Mouse (Mus musculus): Measurements from ENCODE around the gene Ltc4s. TPM values are rescaled to one million over a fixed set of nuclear protein-coding genes. Genes with fewer than 3 reads are reported as not detected.

Ltc4s gene
- polyA plus RNA-seq, 1 experiment from 2014 or later: 3.6 TPM

DNA sequence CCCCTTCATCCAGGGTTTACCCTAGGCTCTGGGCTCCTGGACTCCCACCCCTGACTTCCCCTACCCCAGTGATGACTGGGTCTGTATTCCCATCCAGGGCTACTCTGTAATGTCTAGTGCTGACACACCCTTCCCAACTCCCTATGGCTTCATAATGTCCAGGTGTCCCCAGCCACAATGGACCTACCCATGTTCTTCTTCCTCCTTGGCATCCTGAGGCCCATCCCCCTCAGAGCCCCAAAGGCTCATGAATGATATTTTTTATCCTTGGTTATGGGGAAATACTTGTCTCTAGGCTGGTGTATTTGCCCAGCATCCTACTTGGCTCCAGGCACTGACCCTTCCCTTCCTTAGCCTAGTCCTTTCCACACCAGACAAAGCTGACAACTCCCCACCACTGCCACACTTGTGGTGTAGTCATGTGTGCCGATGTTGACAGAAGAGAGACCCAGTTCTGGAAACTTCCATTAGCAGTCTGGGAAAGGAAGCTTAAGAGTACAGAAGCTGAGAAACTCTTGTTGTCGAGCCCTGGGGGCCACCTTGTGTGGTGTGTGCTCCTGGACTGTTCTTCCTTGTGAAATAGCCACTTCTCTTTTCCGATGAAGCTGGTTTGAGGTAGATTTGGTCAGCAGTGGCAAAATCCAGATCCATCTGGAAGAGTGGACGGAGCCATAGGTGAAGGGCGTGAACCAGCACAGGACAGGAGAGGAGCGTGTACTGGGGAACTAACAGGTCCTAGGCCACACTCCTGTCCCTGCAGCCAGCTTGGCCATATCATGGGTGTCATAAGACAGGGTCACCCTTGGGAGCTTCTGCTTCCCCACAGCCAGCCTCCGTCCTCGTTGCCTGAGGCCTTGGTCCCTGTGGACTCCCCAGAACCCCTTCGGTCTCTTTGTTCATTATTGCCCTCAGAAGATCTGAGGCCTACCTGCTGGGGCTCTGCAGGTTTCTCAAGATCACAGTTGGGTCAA is 690 bp upstream of the Ltc4s start:
- peaks cover 10% of the 10 kb centered on the region for H3K4me1 ChIP-seq (replicated peaks; ENCODE audit: control insufficient read depth, insufficient read depth, low read length)
- no peak for ATAC-seq (ENCODE audit: low read depth)
- H3K27ac ChIP-seq (ENCODE audit: low read length): no peak overlapping the region
- H3K9ac ChIP-seq (ENCODE audit: low read length): no peak overlapping the region
- no peaks in the 10 kb centered on the region for H3K9me3 ChIP-seq (ENCODE audit: control insufficient read depth, low read length)
- no peak overlapping the region for H3K4me3 ChIP-seq (ENCODE audit: low read length)
- H3K36me3 ChIP-seq (ENCODE audit: control insufficient read depth, insufficient read depth, low read length): peaks cover 5% of the 10 kb centered on the region; the same call in 1 of the 2 replicates
- WGBS: 84% methylated on average over 9 of the region's 9 CpGs
- no peak overlapping the region for H3K4me2 ChIP-seq (ENCODE audit: low read depth, low read length)
- H3K27me3 ChIP-seq (ENCODE audit: control insufficient read depth, insufficient read depth, low read depth, low read length): peaks cover 4% of the 10 kb centered on the region; the same call in 1 of the 2 replicates

DNA sequence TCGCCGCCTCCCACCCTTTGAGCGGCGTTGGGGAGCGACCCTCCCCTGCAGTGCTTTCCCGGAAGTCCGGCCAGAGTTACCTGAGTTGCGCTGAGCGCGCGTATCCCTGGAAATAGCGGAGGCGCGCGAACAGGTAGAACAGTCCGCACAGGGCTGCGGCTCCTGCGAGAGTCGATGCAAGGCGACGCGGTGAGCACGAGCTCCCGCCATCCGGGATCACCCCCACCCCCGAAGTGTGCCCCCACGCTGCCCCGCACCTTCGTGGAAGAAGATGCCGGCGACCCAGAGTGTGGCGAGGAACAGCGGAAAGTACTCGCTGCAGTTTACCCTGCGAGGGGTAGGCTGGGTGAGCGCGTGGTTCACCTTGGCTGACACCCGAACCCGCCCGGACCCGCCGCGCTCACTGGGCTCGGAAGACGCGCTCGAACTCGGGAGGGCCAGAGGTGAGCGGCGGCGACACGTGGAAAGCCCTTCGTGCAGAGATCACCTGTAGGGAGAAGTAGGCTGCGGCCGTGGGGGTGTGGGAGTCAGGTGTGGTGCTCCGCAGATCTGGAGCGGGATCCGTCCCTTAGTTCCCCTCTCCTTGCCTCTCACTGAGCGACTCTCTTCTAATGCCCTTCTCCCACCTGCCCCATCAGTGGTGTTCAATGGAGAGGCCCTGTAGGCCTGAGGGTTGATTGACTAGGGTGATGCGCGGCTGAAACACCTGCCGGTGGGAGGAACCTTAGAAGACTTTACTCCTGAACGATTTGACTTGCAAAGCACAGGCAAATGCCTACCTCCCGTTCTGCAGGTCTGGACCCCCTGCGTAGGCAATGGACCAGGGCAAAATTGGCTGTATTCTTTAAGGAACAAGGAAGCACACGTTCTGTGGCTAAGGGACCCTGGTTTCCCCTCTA is 1.2 kb downstream of the Ltc4s start:
- H3K4me2 ChIP-seq (ENCODE audit: low read depth, low read length): peak overlapping the region; percentile 97
- ATAC-seq (ENCODE audit: low read depth): peak; percentile 26
- H3K27me3 ChIP-seq (ENCODE audit: control insufficient read depth, insufficient read depth, low read depth, low read length): peaks cover 4% of the 10 kb centered on the region; the same call in 1 of the 2 replicates
- peaks cover 10% of the 10 kb centered on the region for H3K4me1 ChIP-seq (replicated peaks; ENCODE audit: control insufficient read depth, insufficient read depth, low read length)
- H3K27ac ChIP-seq (ENCODE audit: low read length): no peak overlapping the region
- H3K4me3 ChIP-seq (ENCODE audit: low read length): peak overlapping the region; percentile 68
- no peaks in the 10 kb centered on the region for H3K9me3 ChIP-seq (ENCODE audit: control insufficient read depth, low read length)
- 3% methylated on average over 63 of the region's 66 CpGs for WGBS
- H3K9ac ChIP-seq (ENCODE audit: low read length): peak overlapping the region; percentile 65
- peaks cover 18% of the 10 kb centered on the region for H3K36me3 ChIP-seq (ENCODE audit: control insufficient read depth, insufficient read depth, low read length)

DNA sequence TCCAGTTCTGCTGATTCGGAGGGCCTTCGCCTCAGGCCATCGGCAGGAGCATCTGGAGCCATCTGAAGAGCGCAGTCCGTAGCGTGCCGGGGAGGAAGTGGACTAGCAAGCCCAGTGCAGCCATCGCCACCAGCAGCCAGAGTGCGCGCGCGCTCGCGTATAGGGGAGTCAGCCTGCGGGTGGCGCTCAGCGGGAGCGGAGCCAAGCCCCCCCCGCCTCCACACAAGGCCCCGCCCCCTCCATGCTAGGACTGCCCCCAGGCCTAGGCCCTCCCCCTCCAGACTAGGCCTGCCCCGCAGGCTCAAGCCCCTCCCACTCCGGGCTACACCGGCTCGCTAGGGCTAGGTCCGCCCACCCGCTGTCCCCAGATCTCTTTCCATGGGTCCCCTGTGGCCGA is 1.9 kb downstream of the Ltc4s start:
- H3K4me1 ChIP-seq (replicated peaks; ENCODE audit: control insufficient read depth, insufficient read depth, low read length): peaks cover 10% of the 10 kb centered on the region
- H3K9me3 ChIP-seq (ENCODE audit: control insufficient read depth, low read length): no peaks in the 10 kb centered on the region
- H3K27me3 ChIP-seq (ENCODE audit: control insufficient read depth, insufficient read depth, low read depth, low read length): peaks cover 4% of the 10 kb centered on the region; the same call in 1 of the 2 replicates
- WGBS: 1% methylated on average over 20 of the region's 27 CpGs
- H3K36me3 ChIP-seq (ENCODE audit: control insufficient read depth, insufficient read depth, low read length): peaks cover 24% of the 10 kb centered on the region
- H3K27ac ChIP-seq (ENCODE audit: low read length): no peak overlapping the region
- peak; percentile 96 for ATAC-seq (ENCODE audit: low read depth)
- H3K4me3 ChIP-seq (ENCODE audit: low read length): peak overlapping the region; percentile 68
- peak overlapping the region; percentile 68 for H3K9ac ChIP-seq (ENCODE audit: low read length)
- peak overlapping the region; percentile 97 for H3K4me2 ChIP-seq (ENCODE audit: low read depth, low read length)

DNA sequence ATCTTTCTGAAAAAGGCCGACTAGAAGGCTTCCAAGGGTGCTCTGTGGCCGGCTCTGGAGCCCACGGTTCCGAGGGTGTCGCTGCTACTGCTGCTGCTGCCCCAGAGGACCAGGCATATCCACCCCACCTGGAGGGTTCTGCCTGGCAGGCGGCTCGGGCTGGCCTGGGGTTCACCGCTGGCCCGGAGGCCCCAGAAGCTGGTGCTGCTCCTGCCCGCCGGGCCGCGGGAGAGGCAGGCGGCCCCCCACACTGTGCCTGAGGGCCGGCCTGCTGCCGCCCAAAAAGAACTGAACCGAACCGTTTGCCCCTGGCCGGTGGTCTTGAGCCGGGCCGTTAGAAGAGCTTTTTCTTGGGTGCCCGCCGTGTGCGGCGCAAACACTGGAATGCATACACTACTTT is 3.8 kb downstream of the Ltc4s start:
- WGBS: 90% methylated on average over 25 of the region's 25 CpGs
- H3K4me2 ChIP-seq (ENCODE audit: low read depth, low read length): no peak overlapping the region
- ATAC-seq (ENCODE audit: low read depth): no peak
- H3K9ac ChIP-seq (ENCODE audit: low read length): no peak overlapping the region
- H3K27ac ChIP-seq (ENCODE audit: low read length): no peak overlapping the region
- H3K4me1 ChIP-seq (replicated peaks; ENCODE audit: control insufficient read depth, insufficient read depth, low read length): peaks cover 18% of the 10 kb centered on the region
- H3K4me3 ChIP-seq (ENCODE audit: low read length): no peak overlapping the region
- peaks cover 4% of the 10 kb centered on the region; the same call in 1 of the 2 replicates for H3K27me3 ChIP-seq (ENCODE audit: control insufficient read depth, insufficient read depth, low read depth, low read length)
- H3K9me3 ChIP-seq (ENCODE audit: control insufficient read depth, low read length): no peaks in the 10 kb centered on the region
- peaks cover 24% of the 10 kb centered on the region for H3K36me3 ChIP-seq (ENCODE audit: control insufficient read depth, insufficient read depth, low read length)

DNA sequence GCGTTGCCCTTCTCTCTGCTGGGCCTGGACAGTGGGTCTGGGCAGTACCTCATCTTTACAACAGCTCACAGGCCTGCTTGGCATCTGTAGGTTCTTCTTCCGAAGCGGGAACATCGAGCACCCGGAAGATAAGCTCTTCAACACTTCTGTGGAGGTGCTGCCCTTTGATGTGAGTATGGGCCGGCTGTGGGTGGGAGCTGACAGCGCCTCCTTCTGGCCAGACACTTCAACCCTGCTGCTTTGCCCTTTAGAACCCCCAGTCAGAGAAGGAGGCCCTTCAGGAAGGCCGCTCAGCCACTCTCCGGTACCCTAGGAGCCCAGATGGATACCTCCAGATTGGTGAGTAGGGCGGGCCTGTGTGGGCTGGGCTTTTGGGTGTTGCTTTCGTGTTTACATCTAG is 4.4 kb downstream of the Ltc4s start:
- ATAC-seq (ENCODE audit: low read depth): no peak
- Histone ChIP-seq H3K36me3 (ENCODE audit: control insufficient read depth, insufficient read depth, low read length) (peaks cover 24% of the 10 kb centered on the region), H3K27ac (ENCODE audit: low read length) (no peak overlapping the region), H3K9me3 (ENCODE audit: control insufficient read depth, low read length) (no peaks in the 10 kb centered on the region), H3K9ac (ENCODE audit: low read length) (no peak overlapping the region), H3K4me2 (ENCODE audit: low read depth, low read length) (no peak overlapping the region), H3K27me3 (ENCODE audit: control insufficient read depth, insufficient read depth, low read depth, low read length) (peaks cover 4% of the 10 kb centered on the region; the same call in 1 of the 2 replicates), H3K4me1 (replicated peaks; ENCODE audit: control insufficient read depth, insufficient read depth, low read length) (peaks cover 21% of the 10 kb centered on the region), H3K4me3 (ENCODE audit: low read length) (no peak overlapping the region)
- WGBS: 83% methylated on average over 11 of the region's 11 CpGs

DNA sequence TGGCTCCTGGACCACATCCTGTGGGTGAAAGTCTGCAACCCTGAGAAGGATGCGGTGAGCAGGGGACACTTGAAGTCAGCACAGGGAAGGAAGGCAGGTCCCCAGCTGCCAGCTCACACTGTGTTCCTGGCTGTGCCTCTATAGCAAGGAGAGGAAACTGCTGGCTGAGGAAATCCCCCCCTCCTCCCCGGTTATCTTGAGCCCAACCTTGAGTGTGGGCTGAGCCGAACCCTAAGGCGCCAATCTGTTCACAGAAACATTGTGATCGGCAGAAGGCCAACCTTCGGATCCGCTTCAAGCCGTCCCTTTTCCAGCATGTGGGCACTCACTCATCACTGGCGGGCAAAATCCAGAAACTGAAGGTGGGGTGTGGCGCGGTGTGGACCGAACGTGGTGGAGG is 5.4 kb downstream of the Ltc4s start:
- H3K4me2 ChIP-seq (ENCODE audit: low read depth, low read length): no peak overlapping the region
- H3K36me3 ChIP-seq (ENCODE audit: control insufficient read depth, insufficient read depth, low read length): peaks cover 24% of the 10 kb centered on the region
- no peak overlapping the region for H3K9ac ChIP-seq (ENCODE audit: low read length)
- no peak overlapping the region for H3K4me3 ChIP-seq (ENCODE audit: low read length)
- H3K9me3 ChIP-seq (ENCODE audit: control insufficient read depth, low read length): no peaks in the 10 kb centered on the region
- ATAC-seq (ENCODE audit: low read depth): no peak
- WGBS: 92% methylated on average over 13 of the region's 13 CpGs
- peaks cover 24% of the 10 kb centered on the region for H3K4me1 ChIP-seq (replicated peaks; ENCODE audit: control insufficient read depth, insufficient read depth, low read length)
- no peak overlapping the region for H3K27ac ChIP-seq (ENCODE audit: low read length)
- H3K27me3 ChIP-seq (ENCODE audit: control insufficient read depth, insufficient read depth, low read depth, low read length): peaks cover 4% of the 10 kb centered on the region; the same call in 1 of the 2 replicates

DNA sequence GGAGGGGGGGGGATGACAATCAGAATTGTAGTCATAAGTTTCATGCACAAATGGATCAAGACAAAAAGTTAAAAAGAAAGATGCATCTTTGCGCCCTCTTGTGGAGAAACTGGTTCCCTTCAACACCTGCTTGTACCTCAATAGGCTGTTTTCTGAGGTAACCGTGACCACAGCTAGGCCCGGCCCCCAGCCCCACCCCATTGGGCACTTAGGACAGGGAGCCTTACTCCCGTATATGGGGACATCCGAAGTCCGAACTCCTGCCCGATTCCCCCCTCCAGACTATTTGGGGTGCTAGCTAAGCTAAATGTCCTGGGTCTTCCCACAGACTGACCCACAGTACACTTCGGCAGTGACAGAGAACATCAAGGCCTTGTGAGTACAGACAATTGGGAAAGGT is 7.0 kb downstream of the Ltc4s start:
- Histone ChIP-seq H3K27ac (ENCODE audit: low read length) (no peak overlapping the region), H3K4me3 (ENCODE audit: low read length) (peak overlapping the region; percentile 30; the same call in 1 of the 2 replicates), H3K4me1 (replicated peaks; ENCODE audit: control insufficient read depth, insufficient read depth, low read length) (peaks cover 30% of the 10 kb centered on the region), H3K9me3 (ENCODE audit: control insufficient read depth, low read length) (no peaks in the 10 kb centered on the region), H3K4me2 (ENCODE audit: low read depth, low read length) (peak overlapping the region; percentile 48), H3K9ac (ENCODE audit: low read length) (no peak overlapping the region), H3K36me3 (ENCODE audit: control insufficient read depth, insufficient read depth, low read length) (peaks cover 24% of the 10 kb centered on the region), H3K27me3 (ENCODE audit: control insufficient read depth, insufficient read depth, low read depth, low read length) (no peaks in the 10 kb centered on the region)
- 20% methylated on average over 8 of the region's 8 CpGs for WGBS
- ATAC-seq (ENCODE audit: low read depth): no peak

DNA sequence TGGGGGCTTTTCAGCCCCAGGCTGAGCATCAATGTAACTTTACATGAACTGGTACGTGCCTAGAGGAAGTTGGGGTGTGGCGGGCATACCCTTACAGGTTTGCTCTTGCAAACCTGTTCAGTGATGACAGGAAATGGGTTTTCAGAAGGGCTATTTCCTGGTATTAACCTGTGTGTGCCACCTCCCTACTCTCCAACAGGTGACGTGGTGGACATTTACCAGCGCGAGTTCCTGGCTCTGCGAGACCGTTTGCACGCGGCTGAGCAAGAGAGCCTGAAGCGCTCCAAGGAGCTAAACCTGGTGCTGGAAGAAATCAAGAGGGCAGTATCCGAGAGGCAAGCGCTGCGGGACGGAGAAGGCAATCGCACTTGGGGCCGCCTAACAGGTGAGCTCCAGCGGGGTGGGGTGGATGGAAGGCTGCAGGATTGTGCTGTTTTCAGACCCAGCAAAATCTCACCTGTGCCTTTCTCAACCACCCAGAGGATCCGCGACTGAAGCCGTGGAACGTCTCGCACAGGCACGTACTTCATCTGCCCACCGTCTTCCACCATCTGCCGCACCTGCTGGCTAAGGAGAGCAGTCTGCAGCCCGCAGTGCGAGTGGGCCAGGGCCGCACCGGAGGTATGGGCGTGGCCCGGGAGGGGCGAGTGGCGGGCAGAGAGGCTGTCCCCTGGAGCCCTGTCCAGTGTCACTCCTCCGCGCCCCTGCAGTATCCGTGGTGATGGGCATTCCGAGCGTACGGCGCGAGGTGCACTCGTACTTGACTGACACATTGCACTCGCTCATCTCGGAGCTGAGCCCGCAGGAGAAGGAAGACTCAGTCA is 7.7 kb downstream of the Ltc4s start:
- Histone ChIP-seq H3K27me3 (ENCODE audit: control insufficient read depth, insufficient read depth, low read depth, low read length) (no peaks in the 10 kb centered on the region), H3K9me3 (ENCODE audit: control insufficient read depth, low read length) (no peaks in the 10 kb centered on the region), H3K4me2 (ENCODE audit: low read depth, low read length) (peak overlapping the region; percentile 48), H3K27ac (ENCODE audit: low read length) (no peak overlapping the region), H3K4me3 (ENCODE audit: low read length) (peak overlapping the region; percentile 30), H3K4me1 (replicated peaks; ENCODE audit: control insufficient read depth, insufficient read depth, low read length) (peaks cover 29% of the 10 kb centered on the region), H3K36me3 (ENCODE audit: control insufficient read depth, insufficient read depth, low read length) (peaks cover 24% of the 10 kb centered on the region), H3K9ac (ENCODE audit: low read length) (peak overlapping the region; percentile 35; the same call in 1 of the 2 replicates)
- peak; percentile 22; the same call in 1 of the 2 replicates for ATAC-seq (ENCODE audit: low read depth)
- 34% methylated on average over 45 of the region's 45 CpGs for WGBS

All from lung, embryonic 16.5 days (tissue).